Mouse (Mus musculus) ES-E14 (cell line): ENCODE results near the gene Dap.

Source experiments
- CHD2 ChIP-seq: IDR thresholded peaks from 2 replicates; pipeline ENCODE4 v1.6.1; 2014; ENCODE audit warnings: mild to moderate bottlenecking, low read depth, low read length, inconsistent platforms
- HCFC1 ChIP-seq: IDR thresholded peaks from 2 replicates; pipeline ENCODE4 v1.6.1; 2012; ENCODE audit warnings: low read length, inconsistent platforms, borderline replicate concordance; ENCODE audit not compliant: insufficient read depth
- MAFK ChIP-seq: IDR thresholded peaks from 2 replicates; pipeline ENCODE4 v1.6.1; 2014; ENCODE audit warnings: mild to moderate bottlenecking, low read depth, low read length, inconsistent platforms; ENCODE audit not compliant: insufficient read depth
- ZNF384 ChIP-seq: IDR thresholded peaks from 2 replicates; pipeline ENCODE4 v1.6.1; 2012; ENCODE audit warnings: low read depth, low read length, inconsistent platforms

GRCm38 (mm10) chr15:31296882-31297776, 73.0 kb downstream of the Dap start:
- no peak for TF ChIP-seq ZNF384
- no peak for TF ChIP-seq HCFC1
- TF ChIP-seq CHD2 = no peak
- no peak for TF ChIP-seq MAFK
